8 mouse cellular contexts compared by ENCODE assay signal in genomic region chr6:54038866-54039265, GRCm38 (mm10). TPM values are rescaled to one million over a fixed set of nuclear protein-coding genes. Genes with fewer than 3 reads are reported as not detected.
DNase-seq lines count a peak whose midpoint lies in the region; ATAC-seq and TF ChIP-seq lines count a peak whose summit lies in the region.

No protein-coding gene starts in this region.

- intact Hi-C loops in left cerebral cortex, postnatal 25 days (cut with DNase I), result loop anchor here (2.0 kb wide), 1 partner anchor 126 kb away; no protein-coding TSS in a partner anchor

- TF ChIP-seq POLR2A in cerebellum, adult 2 months (IDR thresholded peaks at IDR 0.05; ENCODE audit: borderline replicate concordance, insufficient read depth, low read length), result no peak
- TF ChIP-seq POLR2A in limb, embryonic 14.5 days (IDR thresholded peaks at IDR 0.05; ENCODE audit: borderline replicate concordance, extremely low read depth, insufficient read depth, insufficient read length), result no peak

- TF ChIP-seq CTCF in cerebellum, adult 2 months (IDR thresholded peaks at IDR 0.05; ENCODE audit: borderline replicate concordance, insufficient read depth, low read depth, low read length), result no peak
- no peak for TF ChIP-seq CTCF in lung, postnatal 0 days (IDR thresholded peaks at IDR 0.05)

- no peaks in the 10 kb centered on the region for H3K9me3 ChIP-seq in lung, postnatal 0 days (ENCODE audit: low read length)
- no peaks in the 10 kb centered on the region for H3K9me3 ChIP-seq in limb, embryonic 14.5 days (ENCODE audit: control insufficient read depth, low read length)
- H3K9me3 ChIP-seq in stomach, embryonic 14.5 days (ENCODE audit: control insufficient read depth, low read depth, low read length), result no peaks in the 10 kb centered on the region

- no peaks in the 10 kb centered on the region for H3K36me3 ChIP-seq in lung, postnatal 0 days (ENCODE audit: insufficient read depth, low read length)
- no peaks in the 10 kb centered on the region for H3K36me3 ChIP-seq in limb, embryonic 14.5 days (ENCODE audit: control insufficient read depth, insufficient read depth, low read length)
- H3K36me3 ChIP-seq in stomach, embryonic 14.5 days (ENCODE audit: control insufficient read depth, insufficient read depth, low read length), result no peaks in the 10 kb centered on the region

- peak overlapping the region; percentile 93 for H3K4me2 ChIP-seq in lung, postnatal 0 days (replicated peaks; ENCODE audit: low read depth, low read length)
- peak overlapping the region; percentile 96 for H3K4me2 ChIP-seq in limb, embryonic 14.5 days (replicated peaks; ENCODE audit: low read depth, low read length, severe bottlenecking)
- peak overlapping the region; percentile 90 for H3K4me2 ChIP-seq in stomach, embryonic 14.5 days (replicated peaks; ENCODE audit: low read depth, low read length)

- peak overlapping the region; percentile 98 for H3K27ac ChIP-seq in cerebellum, adult 2 months (ENCODE audit: insufficient read depth, low read length)
- H3K27ac ChIP-seq in lung, postnatal 0 days (ENCODE audit: low read length), result no peak overlapping the region
- no peak overlapping the region for H3K27ac ChIP-seq in limb, embryonic 14.5 days (replicated peaks; ENCODE audit: low read depth, low read length)
- peak overlapping the region; percentile 24; the same call in 1 of the 2 replicates for H3K27ac ChIP-seq in stomach, embryonic 14.5 days (ENCODE audit: low read length)

- peaks cover 7% of the 10 kb centered on the region for H3K4me1 ChIP-seq in cerebellum, adult 2 months (ENCODE audit: control insufficient read depth, insufficient read depth, low read length)
- peaks cover 11% of the 10 kb centered on the region; the same call in 1 of the 2 replicates for H3K4me1 ChIP-seq in lung, postnatal 0 days (ENCODE audit: insufficient read depth, low read depth, low read length)
- peaks cover 7% of the 10 kb centered on the region for H3K4me1 ChIP-seq in limb, embryonic 14.5 days (ENCODE audit: control insufficient read depth, insufficient read depth, low read length)
- H3K4me1 ChIP-seq in stomach, embryonic 14.5 days (ENCODE audit: control insufficient read depth, insufficient read depth, low read length), result peaks cover 4% of the 10 kb centered on the region; the same call in 1 of the 2 replicates

- no peak overlapping the region for H3K9ac ChIP-seq in lung, postnatal 0 days (replicated peaks; ENCODE audit: low read depth)
- peak overlapping the region; percentile 78 for H3K9ac ChIP-seq in limb, embryonic 14.5 days (ENCODE audit: low read depth, low read length, severe bottlenecking)
- H3K9ac ChIP-seq in stomach, embryonic 14.5 days (replicated peaks; ENCODE audit: low read depth, low read length), result peak overlapping the region; percentile 60; the same call in 1 of the 2 replicates

- DNase-seq in cerebellum, adult 2 months, result peak in 1 of 2 experiments; percentile 68
- no peak for DNase-seq in cerebellum, postnatal 4 days (ENCODE audit: low spot score in 2 of 2)
- DNase-seq in lung, postnatal 0 days (ENCODE audit: low spot score), result no peak
- DNase-seq in lung, postnatal 25 days (ENCODE audit: low spot score), result no peak
- no peak for DNase-seq in limb, embryonic 14.5 days (ENCODE audit: low spot score)
- DNase-seq in layer of hippocampus, postnatal 36 days, result no peak
- DNase-seq in left cerebral cortex, postnatal 25 days (ENCODE audit: low spot score in 2 of 2), result no peak

- no peaks in the 10 kb centered on the region for H3K27me3 ChIP-seq in cerebellum, adult 2 months (ENCODE audit: control insufficient read depth, insufficient read depth, low read length)
- peaks cover 36% of the 10 kb centered on the region for H3K27me3 ChIP-seq in lung, postnatal 0 days (replicated peaks; ENCODE audit: insufficient read depth, low read length)
- 0 out of 2 replicates have a peak, but pooled peaks cover 3% of the 10 kb centered on the region for H3K27me3 ChIP-seq in limb, embryonic 14.5 days (ENCODE audit: control insufficient read depth, insufficient read depth, low read length)
- no peaks in the 10 kb centered on the region for H3K27me3 ChIP-seq in stomach, embryonic 14.5 days (ENCODE audit: control insufficient read depth, insufficient read depth, low read length)

- peak overlapping the region; percentile 63 for H3K4me3 ChIP-seq in cerebellum, adult 2 months (replicated peaks; ENCODE audit: insufficient read depth, low read depth, low read length)
- H3K4me3 ChIP-seq in lung, postnatal 0 days (ENCODE audit: low read depth, low read length), result peak overlapping the region; percentile 60
- peak overlapping the region; percentile 68 for H3K4me3 ChIP-seq in limb, embryonic 14.5 days (replicated peaks; ENCODE audit: low read length)
- peak overlapping the region; percentile 52 for H3K4me3 ChIP-seq in stomach, embryonic 14.5 days (ENCODE audit: low read depth, low read length)

- WGBS in cerebellum, adult 2 months, result 3% methylated on average over 10 of the region's 10 CpGs
- WGBS in lung, postnatal 0 days, result 12% methylated on average over 10 of the region's 10 CpGs
- WGBS in limb, embryonic 14.5 days, result 12% methylated on average over 10 of the region's 10 CpGs
- 10% methylated on average over 10 of the region's 10 CpGs for WGBS in stomach, embryonic 14.5 days

- no peak for TF ChIP-seq EP300 in lung, postnatal 0 days (IDR thresholded peaks at IDR 0.05)

- ATAC-seq in lung, postnatal 0 days, result no peak
- ATAC-seq in limb, embryonic 14.5 days (ENCODE audit: low FRiP score, low read depth), result no peak
- ATAC-seq in stomach, embryonic 14.5 days (ENCODE audit: insufficient number of reproducible peaks, insufficient read depth, low FRiP score, low read depth), result no peak

RNA-seq across cellular contexts. Expression of gene Chn2, which starts 0.5 kb away (rescaled TPM):
- 574 and 684 TPM in 2 replicates for polyA plus RNA-seq in cerebellum, adult 2 months (2012; rRNA removed)
- 6.8 and 7.0 TPM in 2 replicates for polyA plus RNA-seq in lung, postnatal 0 days (2015; fragmentation: Nextera tagmentation; extraction: Ambion mirVana)
- polyA plus RNA-seq in limb, embryonic 14.5 days (2012; rRNA removed), result 9.5 and 11.5 TPM in 2 replicates
- polyA plus RNA-seq in limb, embryonic 14.5 days (2014; fragmentation: Nextera tagmentation; extraction: Ambion mirVana), result 14.3 and 15.4 TPM in 2 replicates
- polyA plus RNA-seq in stomach, embryonic 14.5 days (2014; fragmentation: Nextera tagmentation; extraction: Ambion mirVana), result 19.0 and 19.1 TPM in 2 replicates
- 10 to 100 TPM; 20.1 to 23.1 TPM for total RNA-seq in layer of hippocampus, postnatal 36 days (2021)
- 10 to 100 TPM; 38.8 to 42.7 TPM for total RNA-seq in left cerebral cortex, postnatal 25 days (2021)

Comparison
In these comparisons a context has a peak if more than half of its experiments do, and no peak if none do; other contexts are left out.
1. H3K27ac ChIP-seq: peak in cerebellum, adult 2 months (single experiment) and stomach, embryonic 14.5 days (single experiment); none in lung, postnatal 0 days (single experiment) and limb, embryonic 14.5 days (single experiment).
2. RNA of gene Chn2, which starts 0.5 kb away (polyA plus RNA-seq): 574 to 684 TPM in cerebellum, adult 2 months; 19.0 to 19.1 TPM in stomach, embryonic 14.5 days, 9.5 to 15.4 TPM in limb, embryonic 14.5 days and 6.8 to 7.0 TPM in lung, postnatal 0 days; every median in the first group is over 10 times any median in the second.
3. Peak in every context shown above with its lines, with median percentiles within 50 percentile points of each other: H3K4me3 ChIP-seq and H3K4me2 ChIP-seq.